Mouse (Mus musculus): ENCODE results near the gene Epm2a. TPM values are rescaled to one million over a fixed set of nuclear protein-coding genes. Genes with fewer than 3 reads are reported as not detected.
"Not testable (repeated sequence)": the region's sequence is repeated elsewhere in the genome, so short reads cannot be mapped to it uniquely, and the experiment has no call there.

The Epm2a gene
- 10 to 100 TPM; 30.2 to 32.2 TPM for total RNA-seq (2021)
- long read RNA-seq, partial matches to known transcripts, result 0 of 4 reads
- long read RNA-seq, other reads (novel, unspliced or antisense), result 3 of 4 reads

DNA sequence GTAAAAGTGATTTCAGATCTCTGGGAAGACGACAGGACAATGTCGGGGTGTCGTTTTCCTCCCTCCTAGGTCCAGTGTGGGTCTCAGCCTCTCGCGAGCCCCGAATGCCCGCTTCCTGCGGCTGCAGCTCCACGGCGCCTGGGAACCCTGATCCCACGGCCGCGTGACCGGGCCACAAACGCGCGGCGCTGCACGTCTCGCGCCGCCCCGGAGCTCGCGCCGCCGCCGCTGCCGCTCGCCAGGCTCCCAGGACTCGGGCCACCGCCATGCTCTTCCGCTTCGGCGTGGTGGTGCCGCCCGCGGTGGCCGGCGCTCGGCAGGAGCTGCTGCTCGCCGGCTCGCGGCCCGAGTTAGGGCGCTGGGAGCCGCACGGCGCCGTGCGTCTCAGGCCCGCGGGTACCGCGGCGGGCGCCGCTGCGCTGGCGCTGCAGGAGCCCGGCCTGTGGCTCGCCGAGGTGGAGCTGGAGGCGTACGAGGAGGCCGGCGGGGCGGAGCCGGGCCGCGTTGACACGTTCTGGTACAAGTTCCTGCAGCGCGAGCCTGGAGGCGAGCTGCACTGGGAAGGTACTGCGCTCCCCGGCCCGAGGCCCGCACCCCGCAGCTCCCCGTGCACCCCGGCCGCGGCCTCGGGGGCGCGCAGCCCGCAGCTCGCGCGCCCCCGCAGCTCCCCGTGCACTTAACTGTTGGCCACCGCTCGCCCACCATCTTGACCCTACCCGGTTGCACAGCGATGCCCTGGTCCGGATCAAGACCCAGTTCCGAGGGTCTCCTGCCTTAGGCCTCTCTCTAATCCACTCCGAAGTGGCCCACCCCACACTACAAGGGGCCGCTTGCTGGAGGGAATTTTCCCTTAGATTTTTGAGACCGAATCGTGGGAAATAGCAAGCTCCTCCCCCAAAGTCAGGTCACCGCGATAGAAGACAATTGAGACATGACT, at the start of gene Epm2a:
Gene Epm2a (plus strand): TSS at position 200 of the 937 bp plus-strand sequence.
- DNase-seq (ENCODE audit: low spot score in 2 of 2), result peak; percentile 55 to 84

DNA sequence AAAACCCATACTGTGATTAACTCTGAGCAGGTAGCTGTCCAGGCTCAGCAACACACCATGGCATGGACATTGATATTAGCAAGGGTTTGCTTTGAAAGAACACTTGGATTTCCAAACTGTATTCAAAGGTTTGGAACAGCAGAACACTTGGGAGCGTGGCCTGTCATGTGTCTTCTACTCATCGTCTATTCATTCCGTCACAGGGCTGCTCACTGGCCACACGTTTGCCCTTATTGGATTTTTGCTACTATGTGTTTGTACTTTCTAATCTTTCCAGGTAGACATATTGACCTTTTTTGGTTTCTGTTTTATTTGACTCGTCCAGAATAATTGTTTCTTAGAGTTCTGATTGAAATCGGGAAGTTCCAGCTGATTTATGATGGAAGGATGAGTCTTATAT, 44.8 kb upstream of the Epm2a start:
- DNase-seq (ENCODE audit: low spot score in 2 of 2), result no peak

DNA sequence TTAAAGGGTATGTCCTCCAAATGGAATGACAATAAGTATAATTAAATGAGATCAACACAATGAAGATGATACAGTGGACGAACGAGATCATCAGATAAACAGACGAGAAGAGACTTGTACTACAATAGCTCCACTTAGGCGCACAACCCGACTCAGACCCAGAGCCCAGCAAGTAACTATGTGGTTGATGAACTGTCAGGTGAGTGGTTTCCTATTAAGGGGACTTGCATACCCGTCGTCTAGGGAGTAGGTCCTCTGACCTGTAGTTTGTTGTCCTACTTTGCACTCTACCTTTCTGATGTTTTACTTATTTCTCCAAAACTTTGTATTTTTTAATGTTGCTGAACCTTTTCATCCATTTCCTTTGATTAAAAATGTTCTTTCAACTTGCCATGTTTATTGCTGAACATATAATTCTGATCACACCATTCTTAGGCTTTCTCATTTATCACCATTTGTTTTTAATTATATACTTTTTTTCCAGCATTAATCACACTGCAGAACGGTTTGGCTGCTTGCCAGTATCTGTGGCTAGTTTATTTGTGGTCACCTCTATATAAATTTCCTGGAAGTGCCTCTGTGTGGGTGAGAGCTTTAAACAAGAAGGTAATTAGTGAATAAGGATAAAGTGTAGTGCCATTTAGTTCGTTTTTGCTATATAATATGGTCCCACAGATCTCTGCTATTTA, 37.7 kb upstream of the Epm2a start:
- DNase-seq (ENCODE audit: low spot score in 2 of 2), result no peak

DNA sequence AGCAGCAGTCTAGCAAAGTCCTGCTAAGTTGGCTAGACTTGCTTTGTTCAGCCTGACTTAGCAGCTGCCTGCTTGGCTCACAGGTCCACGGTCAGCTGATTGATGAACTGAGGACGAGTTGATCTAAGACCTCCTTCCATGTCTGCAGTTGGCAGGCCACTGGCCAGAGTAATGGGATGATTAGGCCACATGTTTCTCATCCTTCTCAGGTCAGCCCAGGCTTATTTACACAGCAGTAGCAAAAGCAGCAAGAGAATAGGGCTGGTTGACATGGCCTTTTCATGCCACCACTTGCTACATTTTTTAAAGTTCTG, 37.2 kb upstream of the Epm2a start:
- DNase-seq (ENCODE audit: low spot score in 2 of 2), result no peak

DNA sequence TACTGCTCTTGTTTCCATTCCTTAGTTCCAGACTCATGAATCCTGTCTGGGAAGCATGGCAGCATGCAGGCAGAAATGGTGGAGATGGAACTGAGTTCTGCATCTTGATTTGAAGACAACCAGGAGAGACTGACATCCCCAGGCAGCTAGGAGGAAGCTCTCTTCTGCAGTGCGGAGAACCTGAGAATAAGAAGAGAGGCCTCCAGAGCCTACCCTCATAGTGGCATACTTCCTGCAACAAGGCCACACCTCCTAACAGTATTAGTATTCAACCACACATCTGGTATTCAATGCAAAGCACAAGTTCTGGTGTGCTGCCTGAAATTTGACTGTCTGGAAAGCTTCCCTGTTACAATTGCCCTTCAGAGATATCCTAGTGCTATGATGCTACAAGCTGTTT, 33.3 kb upstream of the Epm2a start:
- DNase-seq (ENCODE audit: low spot score in 2 of 2), result no peak

DNA sequence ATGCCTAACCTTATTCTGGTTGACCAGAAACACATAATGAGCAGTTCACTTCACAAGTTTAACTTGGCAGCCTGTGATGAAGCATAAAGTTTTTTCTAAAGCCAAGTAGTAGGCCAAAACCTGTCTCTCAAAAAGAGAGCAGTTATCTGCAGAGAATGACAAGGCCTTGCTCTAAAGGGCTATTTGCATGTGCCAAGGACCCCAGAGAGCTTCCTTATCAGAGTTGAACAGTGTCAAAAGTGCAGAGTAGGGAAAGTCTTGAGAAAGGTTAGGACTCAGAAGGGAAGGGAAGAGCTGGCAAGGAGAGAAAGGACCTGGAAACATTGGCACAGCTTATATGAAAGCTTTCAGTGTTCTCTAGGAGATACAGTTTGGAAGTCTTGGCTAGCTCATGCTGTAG, 32.7 kb upstream of the Epm2a start:
- DNase-seq (ENCODE audit: low spot score in 2 of 2), result no peak

DNA sequence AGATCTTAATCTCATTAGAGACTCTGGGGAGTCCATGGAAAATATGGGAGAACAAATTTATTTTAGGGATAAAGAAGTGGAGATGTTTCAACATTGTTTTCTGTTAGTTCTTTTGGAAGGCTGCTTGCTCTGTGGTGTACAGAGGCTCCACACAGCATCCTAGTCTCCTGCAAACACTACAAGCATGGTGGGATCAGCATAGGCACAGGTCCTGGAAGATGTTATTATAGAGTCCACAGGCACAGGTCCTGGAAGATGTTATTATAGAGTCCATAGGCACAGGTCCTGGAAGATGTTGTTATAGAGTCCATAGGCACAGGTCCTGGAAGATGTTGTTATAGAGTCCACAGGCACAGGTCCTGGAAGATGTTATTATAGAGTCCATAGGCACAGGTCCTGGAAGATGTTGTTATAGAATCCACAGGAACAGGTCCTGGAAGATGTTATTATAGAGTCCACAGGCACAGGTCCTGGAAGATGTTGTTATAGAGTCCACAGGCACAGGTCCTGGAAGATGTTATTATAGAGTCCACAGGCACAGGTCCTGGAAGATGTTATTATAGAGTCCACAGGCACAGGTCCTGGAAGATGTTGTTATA, 25.2 kb upstream of the Epm2a start:
- DNase-seq (ENCODE audit: low spot score in 2 of 2), result not testable (repeated sequence)

DNA sequence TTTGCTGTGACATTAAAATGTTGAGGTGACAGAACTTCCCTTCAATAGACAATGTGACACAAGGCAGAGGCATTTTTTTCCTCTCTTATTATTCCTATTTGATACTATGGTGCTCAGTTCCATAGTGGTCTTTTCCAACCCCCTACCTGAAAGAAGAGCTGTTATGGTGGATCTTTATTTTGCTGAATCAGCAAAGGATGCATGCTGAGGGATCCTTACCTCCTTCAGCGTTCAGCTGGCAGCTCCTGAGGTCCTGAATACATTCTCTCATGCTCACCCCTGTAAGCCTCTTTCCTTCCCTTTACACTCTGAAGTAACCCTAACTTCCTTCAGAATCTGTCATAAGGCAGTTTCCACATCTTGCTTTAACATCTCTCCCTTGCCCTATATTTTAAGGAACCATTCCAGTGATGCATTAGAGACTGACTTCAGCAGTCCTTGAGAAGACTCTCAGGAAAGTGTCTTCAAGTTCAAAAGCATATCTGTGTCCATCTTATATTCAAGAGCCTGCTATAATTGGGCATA, 23.7 kb upstream of the Epm2a start:
- no peak for DNase-seq (ENCODE audit: low spot score in 2 of 2)

DNA sequence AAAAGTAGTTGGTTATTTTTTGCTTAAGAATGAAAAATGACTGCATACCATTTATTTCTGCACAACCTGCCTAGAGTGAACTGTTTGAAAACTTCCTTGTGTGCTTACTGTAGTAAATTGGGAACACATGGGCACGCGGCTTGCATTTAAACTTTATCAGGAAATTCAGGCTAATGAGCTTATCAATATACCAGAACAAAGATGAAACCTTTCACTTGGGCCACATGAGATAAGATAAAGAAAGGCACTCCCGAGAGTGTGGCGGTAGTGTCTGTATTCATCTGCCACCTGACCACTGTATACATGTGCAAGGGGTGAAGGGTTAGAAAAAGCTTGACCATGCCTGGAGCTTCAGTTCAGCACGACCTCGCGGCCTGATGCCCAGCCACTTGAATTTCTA, 20.9 kb upstream of the Epm2a start:
- DNase-seq (ENCODE audit: low spot score in 2 of 2), result no peak

DNA sequence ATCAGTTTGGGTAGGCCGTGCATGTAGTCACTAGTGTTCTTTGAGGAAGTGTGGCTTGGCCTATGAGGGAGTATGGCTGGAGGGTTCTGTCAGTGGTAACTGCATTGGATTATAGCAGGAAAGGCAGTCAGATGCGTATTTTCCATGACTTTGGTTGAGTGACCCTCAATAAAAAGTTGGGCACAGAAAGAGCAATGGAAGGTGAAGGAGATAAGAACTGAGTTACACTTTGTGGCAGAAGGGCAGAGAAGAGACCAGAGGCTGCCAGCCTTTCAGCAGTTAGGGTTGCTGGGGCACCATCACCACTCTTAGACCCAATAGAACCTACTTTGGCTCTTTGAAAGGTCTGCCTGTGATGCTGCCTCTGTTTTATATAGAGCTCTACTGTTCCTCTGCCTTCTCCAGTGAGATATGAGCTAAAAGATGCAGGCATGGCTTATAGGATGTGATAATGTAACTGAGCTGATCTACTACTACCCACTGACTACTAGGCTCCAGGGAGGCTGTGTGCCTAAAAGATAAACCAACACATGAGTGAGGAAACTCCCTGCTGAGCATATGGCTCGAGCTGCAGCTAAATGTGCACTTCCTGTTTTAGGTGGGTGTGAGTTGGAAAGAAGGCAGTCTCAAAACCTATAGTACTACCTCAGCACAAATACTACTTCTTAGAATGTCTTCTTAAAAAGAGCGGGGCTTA, 19.9 kb upstream of the Epm2a start:
- DNase-seq (ENCODE audit: low spot score in 2 of 2), result no peak

DNA sequence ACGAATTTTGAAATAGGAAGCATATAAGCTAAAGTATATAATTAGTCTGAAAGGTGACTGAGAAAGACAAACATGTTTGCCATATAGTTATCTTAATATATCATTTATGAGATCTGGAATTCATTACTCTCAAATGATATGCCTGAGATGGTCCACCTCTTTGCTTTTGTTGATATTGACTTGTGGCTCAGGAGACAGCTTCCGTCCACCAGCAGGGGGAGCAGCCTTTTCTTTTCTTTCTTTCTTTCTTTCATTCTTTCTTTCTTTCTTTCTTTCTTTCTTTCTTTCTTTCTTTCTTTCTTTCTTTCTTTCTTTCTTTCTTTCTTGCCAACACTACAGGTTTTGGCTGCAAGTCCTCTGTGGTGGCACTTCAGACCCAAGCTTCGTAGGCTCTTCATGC, 16.7 kb upstream of the Epm2a start:
- DNase-seq (ENCODE audit: low spot score in 2 of 2), result no peak

DNA sequence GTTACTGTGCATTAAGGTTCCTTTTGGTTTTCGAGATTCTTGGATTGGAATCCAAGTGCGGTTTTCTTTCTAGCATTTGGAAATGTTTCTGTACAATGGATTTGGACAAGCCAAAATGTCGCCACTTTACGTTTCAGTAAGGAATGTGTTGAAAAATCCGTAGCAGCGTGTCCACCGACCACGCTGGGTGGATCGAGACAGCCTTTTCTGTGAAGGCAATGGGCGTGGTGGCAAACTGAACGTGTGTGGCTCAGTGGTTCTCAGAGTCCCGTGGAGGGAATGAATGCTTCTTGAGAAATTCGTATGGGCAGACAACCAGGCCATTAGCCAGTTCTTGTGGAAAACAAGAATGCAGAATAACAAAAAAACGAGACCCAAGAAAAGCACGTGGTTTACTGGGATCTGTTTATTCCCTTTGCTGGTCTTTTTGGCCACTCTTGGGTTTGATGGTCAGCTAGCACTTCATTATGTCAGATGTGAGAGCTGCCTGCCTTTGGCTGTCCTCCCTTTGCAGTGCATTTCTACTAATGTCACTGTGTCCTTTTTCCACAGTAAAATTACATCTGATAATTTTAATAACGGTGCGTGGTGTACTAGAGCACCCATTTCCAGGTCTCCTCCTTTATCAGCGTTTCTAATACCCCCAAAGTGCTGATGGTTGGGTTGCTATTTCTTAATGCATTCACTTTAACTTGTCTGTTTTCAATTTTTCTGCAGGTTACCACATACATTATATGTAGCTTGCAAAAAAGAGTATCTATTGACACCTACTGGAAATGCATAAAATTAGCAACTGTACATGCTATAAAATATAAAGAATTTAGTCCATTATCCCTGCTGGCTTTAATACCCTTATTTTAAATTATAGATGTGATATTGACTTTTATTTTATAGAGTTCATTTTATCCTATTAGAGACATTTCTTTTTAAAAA, 1.6 kb downstream of the Epm2a start:
- DNase-seq (ENCODE audit: low spot score in 2 of 2), result no peak

DNA sequence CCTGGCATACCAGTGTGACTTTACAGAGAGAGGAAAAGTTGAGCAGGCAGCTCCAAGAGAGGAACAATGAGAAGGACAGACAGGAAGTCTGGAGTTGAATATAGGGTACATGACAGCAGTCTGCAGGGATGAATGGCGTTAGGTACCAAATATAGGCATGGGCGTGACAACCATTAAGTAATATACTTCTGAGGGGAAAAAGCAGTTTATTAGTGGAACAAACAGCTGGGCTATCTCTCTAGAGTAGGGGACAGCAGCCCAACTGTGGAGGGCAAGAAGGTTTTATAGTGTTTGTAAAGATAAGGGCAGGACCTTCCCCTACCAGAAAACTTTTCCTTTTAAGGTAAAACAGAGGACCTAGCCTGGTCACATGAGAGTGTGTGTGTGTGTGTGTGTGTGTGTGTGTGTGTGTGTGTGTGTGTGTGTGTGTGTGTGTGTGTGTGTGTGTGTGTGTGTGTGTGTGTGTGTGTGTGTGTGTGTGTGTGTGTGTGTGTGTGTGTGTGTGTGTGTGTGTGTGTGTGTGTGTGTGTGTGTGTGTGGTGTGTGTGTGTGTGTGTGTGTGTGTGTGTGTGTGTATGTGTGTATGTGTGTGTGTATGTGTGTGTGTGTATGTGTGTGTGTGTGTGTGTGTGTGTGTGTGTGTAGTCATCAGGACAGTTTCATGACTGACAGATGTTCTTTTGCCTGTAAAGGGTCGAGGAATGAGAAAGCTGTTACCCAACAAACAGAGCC, 7.2 kb downstream of the Epm2a start:
- not testable (repeated sequence) for DNase-seq (ENCODE audit: low spot score in 2 of 2)

DNA sequence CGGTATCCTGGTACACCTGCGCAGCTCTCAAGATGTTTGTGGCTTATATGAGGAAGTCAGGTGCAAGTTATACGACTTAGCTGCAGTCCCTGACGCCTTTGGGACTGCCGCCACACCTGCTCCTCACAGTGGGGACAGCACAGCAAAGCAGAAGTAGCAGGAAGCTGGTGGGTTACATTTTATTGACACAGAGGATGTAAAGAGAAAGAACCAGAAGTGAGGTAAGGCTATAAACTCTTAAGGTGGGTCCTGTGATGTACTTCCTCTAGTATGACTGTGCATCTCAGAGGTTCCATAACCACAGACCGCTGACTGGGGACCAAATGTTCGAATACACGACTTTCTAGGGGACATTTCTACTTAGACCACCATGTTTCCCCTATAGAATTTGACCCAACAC, 11.4 kb downstream of the Epm2a start:
- DNase-seq (ENCODE audit: low spot score in 2 of 2), result no peak

DNA sequence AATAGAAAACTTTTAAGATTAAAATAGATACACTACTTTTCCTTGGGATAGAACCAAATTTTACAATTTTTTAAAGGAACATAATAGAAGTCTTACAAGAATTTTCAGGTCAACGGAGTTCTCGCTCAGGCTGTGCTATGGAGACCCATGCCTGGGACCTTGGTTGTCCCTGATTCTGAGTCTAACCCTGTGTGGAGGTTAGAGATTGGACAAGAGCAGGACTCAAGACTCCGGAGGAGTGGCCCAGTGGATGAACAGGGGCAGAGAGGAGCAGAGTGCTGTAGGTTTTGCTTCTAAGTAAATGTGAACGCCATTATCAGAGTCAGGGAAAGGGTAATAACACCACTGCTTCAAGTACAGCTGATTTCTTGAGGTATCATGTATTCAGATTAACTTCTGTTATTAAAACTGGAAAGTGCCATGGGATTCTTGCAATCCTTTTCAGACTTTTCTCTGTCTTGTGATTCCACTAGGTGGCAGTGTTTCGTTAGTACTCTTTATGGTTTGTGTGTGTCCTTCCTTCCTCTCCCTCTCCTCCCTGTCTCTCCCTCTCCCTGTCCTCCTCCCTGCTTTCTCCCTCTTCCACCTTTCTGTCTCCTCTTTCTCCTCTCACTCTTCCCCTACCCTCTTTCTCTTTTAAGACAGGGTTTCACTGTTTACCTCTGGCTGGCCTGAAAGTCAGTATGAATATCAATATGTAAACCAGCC, 18.9 kb downstream of the Epm2a start:
- DNase-seq (ENCODE audit: low spot score in 2 of 2), result peak in 1 of 2 experiments; percentile 66

DNA sequence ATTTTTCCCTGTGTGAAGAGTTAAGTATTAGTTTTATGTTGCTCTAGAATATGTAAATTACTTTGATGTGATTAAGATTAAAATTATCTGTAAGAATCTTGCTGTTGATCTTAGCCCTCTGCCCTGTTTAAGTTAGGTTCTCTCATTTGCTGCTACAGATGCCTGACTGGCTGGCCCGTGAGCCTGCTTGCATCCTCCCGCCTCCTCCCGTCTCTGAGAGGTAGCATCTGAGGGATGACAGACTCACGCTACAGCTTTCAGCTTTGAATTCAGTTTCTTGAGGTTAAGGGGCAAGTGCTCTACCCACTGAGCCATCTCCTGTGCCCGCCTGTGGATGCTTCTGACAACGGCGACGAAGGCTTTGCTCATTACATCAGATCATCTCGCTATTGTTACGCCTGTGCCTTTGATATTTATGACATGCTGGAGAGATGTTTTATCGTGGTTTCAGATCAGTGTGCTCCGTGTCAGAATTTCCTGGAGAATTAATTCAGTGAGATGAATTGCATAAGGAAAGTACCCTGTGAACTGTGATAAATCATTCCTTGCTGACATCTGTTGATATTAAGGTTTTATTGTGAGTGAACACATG, 19.8 kb downstream of the Epm2a start:
- DNase-seq (ENCODE audit: low spot score in 2 of 2), result no peak

DNA sequence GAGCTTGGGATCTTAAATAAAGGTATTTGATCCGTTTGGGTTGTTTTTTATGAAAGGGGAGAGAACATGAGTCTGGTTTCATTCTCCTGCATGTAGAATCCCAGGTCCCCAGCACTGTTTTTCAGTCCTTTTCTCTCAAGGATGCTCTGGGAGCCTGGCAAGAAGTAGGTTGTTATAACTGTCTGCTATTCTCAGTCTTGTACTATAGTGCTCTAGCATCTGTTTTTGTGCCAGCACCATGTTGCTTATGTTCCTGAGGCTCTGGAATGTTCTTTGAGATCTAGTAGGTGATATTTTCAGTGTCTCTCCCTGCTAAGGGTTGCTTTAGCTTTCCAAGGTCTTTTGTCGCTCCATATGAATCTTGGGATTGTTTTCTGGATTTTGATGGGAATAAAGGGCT, 38.1 kb downstream of the Epm2a start:
- no peak for DNase-seq (ENCODE audit: low spot score in 2 of 2)

DNA sequence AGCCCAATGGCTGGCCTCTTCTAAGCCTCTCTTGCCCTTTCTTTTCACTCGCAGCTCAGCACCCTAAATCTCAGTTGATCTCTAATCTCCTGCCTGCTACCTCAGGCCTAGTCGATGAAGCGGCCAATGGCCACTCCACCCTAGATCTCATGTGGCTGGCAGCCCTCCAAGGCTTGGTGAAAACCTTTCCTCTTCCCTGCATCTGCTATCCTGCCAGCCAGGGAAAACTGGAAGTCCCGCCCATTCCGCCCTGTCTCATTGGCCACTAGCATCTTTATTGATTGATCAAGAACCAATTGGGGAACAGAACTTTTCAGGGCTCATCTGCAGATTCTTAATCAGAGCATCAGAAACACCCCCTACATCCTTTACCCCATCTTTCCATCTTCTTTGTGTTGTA, 67.7 kb downstream of the Epm2a start:
- DNase-seq (ENCODE audit: low spot score in 2 of 2), result no peak

Data from layer of hippocampus, adult 18-20 months (tissue).